Mouse (Mus musculus) testis, adult 2 months (tissue): ENCODE measurements around the gene Prss23.

Source experiments
- CTCF ChIP-seq: fragments of 200-500 bp; IDR thresholded peaks from 2 replicates; pipeline ENCODE4 v1.5.1; 2012; ENCODE audit warnings: low read depth, mild to moderate bottlenecking, inconsistent platforms, low read length, moderate library complexity; ENCODE audit not compliant: control insufficient read depth, insufficient read depth, insufficient replicate concordance
- POLR2A ChIP-seq: fragments of 200-500 bp; IDR thresholded peaks from 2 replicates; pipeline ENCODE4 v1.6.1; 2012; ENCODE audit warnings: low read depth, mild to moderate bottlenecking, inconsistent platforms, low read length, moderate library complexity; ENCODE audit not compliant: control insufficient read depth

- no peak for TF ChIP-seq CTCF
- no peak for TF ChIP-seq POLR2A
Observed at GRCm38 (mm10) chr7:89473442-89473841, 53.5 kb downstream of the Prss23 start.
